Mouse (Mus musculus) CH12.LX (cell line): ENCODE measurements around the gene A630001G21Rik. TPM values are rescaled to one million over a fixed set of nuclear protein-coding genes. Genes with fewer than 3 reads are reported as not detected.

Experiments
- DNase-seq: peaks from one replicate; pipeline ENCODE4 v3.0.0-alpha.2; 2013; ENCODE audit errors: extremely low read depth
- H3K27ac ChIP-seq: 2 replicates; pipeline ENCODE4 v1.5.1; 2012; ENCODE audit warnings: low read depth, mild to moderate bottlenecking, control low read depth, moderate library complexity; ENCODE audit not compliant: insufficient read depth
- H3K27me3 ChIP-seq: replicated peaks from 2 replicates; pipeline ENCODE3; 2012; ENCODE audit warnings: inconsistent platforms
- H3K36me3 ChIP-seq, 2 experiments: replicated peaks in 1 of 2; 2 replicates each; pipeline versions ENCODE3 to v1.6.1; 2012; ENCODE audit warnings: inconsistent platforms in 1 of 2, low read length in 1 of 2, mild to moderate bottlenecking in 1 of 2, mixed read lengths in 1 of 2, moderate library complexity in 1 of 2; ENCODE audit not compliant: control insufficient read depth in 1 of 2, insufficient read depth in 1 of 2
- H3K4me1 ChIP-seq, 2 experiments: 2 replicates each; pipeline ENCODE4 v1.6.1; 2012; ENCODE audit warnings: inconsistent platforms in 1 of 2, moderate library complexity in 1 of 2; ENCODE audit not compliant: insufficient read depth in 2 of 2, control insufficient read depth in 1 of 2
- H3K4me2 ChIP-seq: 2 replicates; pipeline ENCODE4 v1.6.1; 2012; ENCODE audit warnings: low read depth, mild to moderate bottlenecking, control low read depth; ENCODE audit not compliant: poor library complexity, insufficient read depth, severe bottlenecking
- H3K4me3 ChIP-seq, 3 experiments: fragments of 150-350 bp in 1 of 3; sonication (generic) in 1 of 3; replicated peaks in 1 of 3; 2 replicates each; pipeline versions ENCODE3 to v1.5.1; 2011 to 2012; ENCODE audit warnings: low read depth in 2 of 3, low read length in 2 of 3, mild to moderate bottlenecking in 2 of 3, moderate library complexity in 2 of 3, control low read depth in 1 of 3, improper control_type of control experiment in 1 of 3, inconsistent platforms in 1 of 3, mixed read lengths in 1 of 3; ENCODE audit not compliant: poor library complexity in 1 of 3
- H3K79me2 ChIP-seq: replicated peaks from 2 replicates; pipeline ENCODE4 v1.6.1; 2012; ENCODE audit warnings: mild to moderate bottlenecking, moderate library complexity; ENCODE audit not compliant: control insufficient read depth, poor library complexity, insufficient read depth, severe bottlenecking; ENCODE audit errors: extremely low read depth
- H3K9ac ChIP-seq: 2 replicates; pipeline ENCODE4 v1.6.1; 2012; ENCODE audit warnings: low read depth, mild to moderate bottlenecking, control low read depth, moderate library complexity; ENCODE audit not compliant: insufficient read depth
- H3K9me3 ChIP-seq: replicated peaks from 2 replicates; pipeline ENCODE3; 2012; ENCODE audit warnings: low read length, inconsistent platforms, mixed read lengths
- BHLHE40 ChIP-seq: IDR thresholded peaks from 2 replicates; pipeline ENCODE4 v1.6.1; 2011; ENCODE audit warnings: mild to moderate bottlenecking, low read depth, low read length, improper control_type of control experiment
- CHD1 ChIP-seq: IDR thresholded peaks from 2 replicates; pipeline ENCODE4 v1.6.1; 2012; ENCODE audit warnings: low read depth, low read length, improper control_type of control experiment, inconsistent platforms
- CHD2 ChIP-seq: IDR thresholded peaks from 2 replicates; pipeline ENCODE4 v1.6.1; 2011; ENCODE audit warnings: low read length, improper control_type of control experiment
- CTCF ChIP-seq, 2 experiments: IDR thresholded peaks in 1 of 2; conservative IDR thresholded peaks in 1 of 2; 2 replicates each; pipeline ENCODE4 v1.5.1; 2011 to 2012; ENCODE audit warnings: low read depth in 2 of 2, low read length in 2 of 2, improper control_type of control experiment in 1 of 2, inconsistent platforms in 1 of 2, mild to moderate bottlenecking in 1 of 2, moderate library complexity in 1 of 2
- E2F4 ChIP-seq: IDR thresholded peaks from 2 replicates; pipeline ENCODE4 v1.6.1; 2011; ENCODE audit warnings: low read depth, low read length, improper control_type of control experiment; ENCODE audit not compliant: insufficient replicate concordance
- ETS1 ChIP-seq: conservative IDR thresholded peaks from 2 replicates; pipeline ENCODE4 v1.6.1; 2012; ENCODE audit warnings: low read depth, mild to moderate bottlenecking, inconsistent platforms, low read length, improper control_type of control experiment, moderate library complexity
- JUN ChIP-seq: IDR thresholded peaks from 2 replicates; pipeline ENCODE4 v1.6.1; 2011; ENCODE audit warnings: low read depth, mild to moderate bottlenecking, low read length, improper control_type of control experiment, moderate library complexity; ENCODE audit not compliant: insufficient read depth
- JUND ChIP-seq: conservative IDR thresholded peaks from 2 replicates; pipeline ENCODE4 v1.6.1; 2011; ENCODE audit warnings: low read depth, low read length, improper control_type of control experiment
- MAZ ChIP-seq: IDR thresholded peaks from 2 replicates; pipeline ENCODE4 v1.6.1; 2012; ENCODE audit warnings: low read depth, mild to moderate bottlenecking, inconsistent platforms, low read length, improper control_type of control experiment, moderate library complexity
- PAX5 ChIP-seq: IDR thresholded peaks from 2 replicates; pipeline ENCODE4 v1.6.1; 2012; ENCODE audit warnings: low read length, inconsistent platforms, mixed read lengths
- POLR2A ChIP-seq: IDR thresholded peaks from 2 replicates; pipeline ENCODE4 v1.6.1; 2011; ENCODE audit warnings: low read depth, mild to moderate bottlenecking, improper control_type of control experiment, low read length
- RAD21 ChIP-seq: IDR thresholded peaks from 2 replicates; pipeline ENCODE4 v1.6.1; 2011; ENCODE audit warnings: low read depth, mild to moderate bottlenecking, low read length, improper control_type of control experiment, moderate library complexity
- RCOR1 ChIP-seq: conservative IDR thresholded peaks from 2 replicates; pipeline ENCODE4 v1.6.1; 2012; ENCODE audit warnings: low read depth, mild to moderate bottlenecking, inconsistent platforms, low read length, improper control_type of control experiment
- SIN3A ChIP-seq: IDR thresholded peaks from 2 replicates; pipeline ENCODE4 v1.6.1; 2012; ENCODE audit warnings: low read length, improper control_type of control experiment, inconsistent platforms
- UBTF ChIP-seq: IDR thresholded peaks from 2 replicates; pipeline ENCODE4 v1.6.1; 2012; ENCODE audit warnings: low read depth, mild to moderate bottlenecking, inconsistent platforms, low read length, improper control_type of control experiment, moderate library complexity
- ZC3H11A ChIP-seq: IDR thresholded peaks from 2 replicates; pipeline ENCODE4 v1.6.1; 2012; ENCODE audit warnings: low read depth, mild to moderate bottlenecking, inconsistent platforms, low read length, improper control_type of control experiment
- ZNF384 ChIP-seq: IDR thresholded peaks from 2 replicates; pipeline ENCODE4 v1.6.1; 2012; ENCODE audit warnings: low read depth, low read length, improper control_type of control experiment, inconsistent platforms
- dilution Hi-C: fragments of 300-500 bp; cut with MboI; formaldehyde crosslinking; loops from 2 replicates; pipeline ENCODE4 v1.14.3; 2020; ENCODE audit warnings: low sequenced_read_pairs; ENCODE audit not compliant: extremely low pct_unique_long_range_greater_than_20kb, extremely low pct_ligation_motif_present
- in situ Hi-C: fragments of 300-500 bp; cut with MboI; formaldehyde crosslinking; loops from 3 replicates; pipeline ENCODE4 v1.14.3; 2019; ENCODE audit warnings: low sequenced_read_pairs, low pct_ligation_motif_present, low pct_unique_long_range_greater_than_20kb, mixed read lengths
- polyA plus RNA-seq: library from polyadenylated mRNA; unstranded; fragments of >175 nt; gene quantifications from 2 replicates; pipeline ENCODE4 v1.2.1, GENCODE M21; 2012; ENCODE audit warnings: low read depth; ENCODE audit not compliant: insufficient read length
- total RNA-seq, 2 experiments: library from RNA; depleted of rRNA; stranded (reverse); fragments of 300-350 nt in 1 of 2; fragments of >200 nt in 1 of 2; gene quantifications; 2 replicates each; pipeline ENCODE4 v1.2.3; 2012 to 2014

A630001G21Rik gene
- total RNA-seq (2012; rRNA removed) (55.8 and 64.7 TPM in 2 replicates), total RNA-seq (2014; rRNA removed) (151 and 164 TPM in 2 replicates), polyA plus RNA-seq (130 and 139 TPM in 2 replicates)

DNA sequence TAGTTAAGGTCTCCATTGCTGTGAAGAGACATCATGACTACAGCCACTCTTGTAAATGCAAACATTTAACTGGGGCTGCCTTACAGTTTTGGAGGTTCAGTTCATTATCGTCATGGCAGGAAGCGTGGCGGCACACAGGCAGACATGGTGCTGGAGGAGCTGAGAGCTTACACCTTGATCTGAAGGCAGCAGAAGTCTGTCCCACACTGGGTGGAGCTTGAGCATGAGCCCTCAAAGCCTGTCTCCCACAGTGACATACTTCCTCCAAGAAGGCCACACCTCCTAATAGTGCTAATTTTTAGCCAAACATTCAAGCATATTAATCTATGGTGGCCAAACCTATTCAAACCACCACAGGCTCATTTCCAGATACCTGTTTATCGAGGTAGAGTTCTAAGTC, at the start of gene A630001G21Rik:
Gene A630001G21Rik, minus strand, starts transcription at position 208 of the 400 bp plus-strand sequence.
- H3K9ac ChIP-seq, result no peak within 1 kb of the TSS
- TF ChIP-seq E2F4 (no peak), POLR2A (no peak)
- H3K4me2 ChIP-seq, result no peak within 1 kb of the TSS
- DNase-seq, result no peak
- no peak within 1 kb of the TSS for H3K4me3 ChIP-seq
- dilution Hi-C loops (no loop called here), in situ Hi-C loops (no loop called here)
- H3K36me3 ChIP-seq, result no peaks in the 10 kb centered on the region
- H3K4me1 ChIP-seq, result peaks cover 0 to 22% of the 10 kb centered on the region in 2 experiments; a peak in 2 of 4 replicates
- H3K27me3 ChIP-seq, result no peaks in the 10 kb centered on the region
- H3K9me3 ChIP-seq, result no peaks in the 10 kb centered on the region
- H3K27ac ChIP-seq, result no peak within 1 kb of the TSS
- no peaks in the 10 kb centered on the region for H3K79me2 ChIP-seq

- Histone ChIP-seq H3K27me3 (no peaks in the 10 kb centered on the region), H3K9me3 (peaks cover 3% of the 10 kb centered on the region), H3K9ac (no peak overlapping the region), H3K79me2 (peaks cover 35% of the 10 kb centered on the region), H3K36me3 (peaks cover 48 to 86% of the 10 kb centered on the region in 2 experiments), H3K4me1 (peaks cover 16 to 78% of the 10 kb centered on the region in 2 experiments), H3K4me2 (no peak overlapping the region), H3K4me3 (no peak overlapping the region), H3K27ac (peak overlapping the region; percentile 47)
- dilution Hi-C loops (no loop called here), in situ Hi-C loops (no loop called here)
- no peak for TF ChIP-seq BHLHE40
- no peak for TF ChIP-seq E2F4
- TF ChIP-seq UBTF, result no peak
- no peak for TF ChIP-seq ZC3H11A
- no peak for TF ChIP-seq CTCF (conservative IDR thresholded peaks at IDR 0.05 in 1 of 2, IDR thresholded peaks at IDR 0.05 in 1 of 2; ENCODE audit: low read depth in 2 of 2, low read length in 2 of 2)
- no peak for TF ChIP-seq ETS1
- TF ChIP-seq CHD1, result no peak
- no peak for TF ChIP-seq ZNF384
- no peak for TF ChIP-seq CHD2
- no peak for TF ChIP-seq RAD21
- TF ChIP-seq RCOR1, result no peak
- TF ChIP-seq MAZ, result no peak
- no peak for TF ChIP-seq SIN3A
- TF ChIP-seq PAX5, result no peak
- TF ChIP-seq JUND, result no peak
- no peak for TF ChIP-seq JUN
- DNase-seq, result peak; percentile 43
Observed at GRCm38 (mm10) chr1:85827166-85827565, 48.7 kb upstream of the A630001G21Rik start.
